Mouse (Mus musculus) small intestine, adult 2 months (tissue): ENCODE results near the gene Gm13030.

Source experiments
- CTCF ChIP-seq: fragments of 200-500 bp; IDR thresholded peaks from 2 replicates; pipeline ENCODE4 v1.5.1; 2012; ENCODE audit warnings: low read depth, mild to moderate bottlenecking, control low read depth, inconsistent platforms, low read length, moderate library complexity, mixed read lengths; ENCODE audit not compliant: insufficient replicate concordance, insufficient read length; ENCODE audit errors: extremely low read depth
- POLR2A ChIP-seq: fragments of 200-500 bp; IDR thresholded peaks from 2 replicates; pipeline ENCODE4 v1.6.1; 2012; ENCODE audit warnings: low read depth, mild to moderate bottlenecking, control low read depth, inconsistent platforms, low read length, moderate library complexity

DNA sequence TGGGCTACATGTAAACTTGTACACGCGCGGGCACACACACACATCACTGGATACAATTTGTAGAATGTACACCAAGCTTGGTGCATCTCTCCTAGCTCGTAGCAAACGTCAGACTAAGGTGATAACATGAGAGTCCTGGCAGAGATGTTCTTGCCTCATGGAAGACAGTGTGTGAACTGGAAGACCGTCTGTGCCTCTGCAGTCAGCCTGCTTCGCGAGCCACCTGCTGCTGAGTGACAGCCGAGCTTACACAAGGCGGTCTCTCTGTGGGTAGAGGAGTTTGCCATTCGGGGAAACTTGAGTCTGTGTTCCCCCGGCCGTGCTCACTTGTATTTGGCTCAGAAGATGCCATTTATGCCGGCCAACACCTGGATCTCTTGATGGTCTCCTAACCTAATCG lies 15.3 kb downstream of the Gm13030 start:
- TF ChIP-seq CTCF = no peak
- TF ChIP-seq POLR2A = no peak
